Mouse (Mus musculus): ENCODE results near the gene Vmn1r191.
"Not testable (repeated sequence)": the region's sequence is repeated elsewhere in the genome, so short reads cannot be mapped to it uniquely, and the experiment has no call there.

The Vmn1r191 gene

GRCm38 (mm10) chr13:22183869-22184268 lies at the start of gene Vmn1r191:
Vmn1r191 (minus strand) TSS chr13:22183969.
- no peak for DNase-seq (ENCODE audit: low spot score)

- DNase-seq (ENCODE audit: low spot score), result not testable (repeated sequence)
Observed at GRCm38 (mm10) chr13:22223060-22223459, 39.3 kb upstream of the Vmn1r191 start, which contains the start of gene Vmn1r193. Vmn1r193 (minus strand) TSS chr13:22223160.

- not testable (repeated sequence) for DNase-seq (ENCODE audit: low spot score)
Observed at GRCm38 (mm10) chr13:22192756-22193155, 9.0 kb upstream of the Vmn1r191 start.

GRCm38 (mm10) chr13:22191041-22191440 lies 7.3 kb upstream of the Vmn1r191 start, which contains the start of gene Vmn1r192:
Vmn1r192 (minus strand) TSS chr13:22191141.
- DNase-seq (ENCODE audit: low spot score), result no peak

GRCm38 (mm10) chr13:22190385-22190784 lies 6.6 kb upstream of the Vmn1r191 start:
- no peak for DNase-seq (ENCODE audit: low spot score)

- DNase-seq (ENCODE audit: low spot score), result no peak
Observed at GRCm38 (mm10) chr13:22189313-22189712, 5.5 kb upstream of the Vmn1r191 start.

GRCm38 (mm10) chr13:22168416-22168815 lies 15.4 kb downstream of the Vmn1r191 start:
- no peak for DNase-seq (ENCODE audit: low spot score)

GRCm38 (mm10) chr13:22136495-22137293 lies 47.1 kb downstream of the Vmn1r191 start:
- not testable (repeated sequence) for DNase-seq (ENCODE audit: low spot score)
